Mouse (Mus musculus): ENCODE data around the gene Grid1.

The Grid1 gene

DNA sequence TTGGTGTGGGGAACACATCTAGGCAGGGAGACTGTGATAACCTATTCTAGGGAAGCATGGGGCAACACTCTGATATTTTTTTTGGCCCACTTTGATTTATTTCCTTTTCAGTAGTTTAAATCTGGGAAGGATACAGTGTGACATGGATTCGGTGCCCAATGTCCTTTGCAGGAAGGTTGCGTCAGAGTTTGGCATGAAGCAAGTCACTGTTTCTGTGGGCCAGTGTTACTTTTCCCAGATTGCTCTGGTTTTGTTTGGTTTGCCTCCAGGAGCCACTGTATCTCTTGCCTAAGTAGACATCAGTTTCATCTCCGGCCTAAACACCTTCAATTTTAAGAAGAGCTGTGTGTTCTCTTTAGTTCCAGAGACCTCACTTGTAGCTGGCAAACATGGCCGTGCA lies 399.1 kb downstream of the Grid1 start:
- in situ Hi-C loops (cut with MboI; ENCODE audit: low pct_unique_long_range_greater_than_20kb in 1 of 2, low sequenced_read_pairs in 2 of 2, unreplicated experiment in 1 of 2), result no loop called here

DNA sequence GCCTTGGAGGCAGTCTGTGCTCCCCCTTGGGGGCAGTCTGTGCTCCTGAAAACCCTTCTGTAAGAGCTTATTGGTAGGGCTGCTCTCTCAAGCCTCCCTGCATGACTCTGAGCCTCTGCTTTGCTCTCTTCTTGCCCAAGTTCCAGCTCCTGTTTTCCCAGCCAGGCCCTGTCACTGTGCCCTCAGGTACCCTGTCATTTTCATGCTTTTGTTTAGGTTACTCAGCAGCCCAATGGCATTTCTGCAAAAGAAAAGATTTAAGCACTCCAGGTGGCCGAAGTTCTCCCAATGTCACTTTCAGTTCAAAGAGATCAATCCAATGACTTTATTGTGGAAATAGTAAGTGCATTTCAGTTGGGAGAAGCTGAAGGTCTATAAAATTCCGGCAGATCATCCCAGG lies 402.3 kb downstream of the Grid1 start:
- in situ Hi-C loops (cut with MboI; ENCODE audit: low pct_unique_long_range_greater_than_20kb in 1 of 2, low sequenced_read_pairs in 2 of 2, unreplicated experiment in 1 of 2), result no loop called here

DNA sequence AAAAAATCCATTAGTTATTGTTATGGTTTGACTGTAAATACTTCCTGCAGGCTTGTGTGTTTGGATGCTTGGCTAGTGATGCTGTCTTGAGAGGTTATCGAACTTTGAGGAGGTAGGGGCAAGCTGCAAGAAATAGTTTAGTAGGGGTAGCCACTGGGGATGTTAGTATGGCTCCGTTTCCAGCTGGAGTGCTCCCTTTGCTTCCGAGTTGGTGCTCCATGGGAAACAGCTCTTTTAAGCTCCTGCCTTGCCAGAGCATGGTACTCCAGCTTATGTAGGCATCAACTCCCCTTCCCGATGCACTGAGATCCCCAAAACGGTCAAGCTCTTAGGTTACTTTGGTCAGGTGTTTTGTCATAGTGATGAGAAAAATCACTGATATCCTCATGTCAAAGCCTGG lies 407.7 kb downstream of the Grid1 start:
- in situ Hi-C loops (cut with MboI; ENCODE audit: low pct_unique_long_range_greater_than_20kb in 1 of 2, low sequenced_read_pairs in 2 of 2, unreplicated experiment in 1 of 2), result no loop called here

DNA sequence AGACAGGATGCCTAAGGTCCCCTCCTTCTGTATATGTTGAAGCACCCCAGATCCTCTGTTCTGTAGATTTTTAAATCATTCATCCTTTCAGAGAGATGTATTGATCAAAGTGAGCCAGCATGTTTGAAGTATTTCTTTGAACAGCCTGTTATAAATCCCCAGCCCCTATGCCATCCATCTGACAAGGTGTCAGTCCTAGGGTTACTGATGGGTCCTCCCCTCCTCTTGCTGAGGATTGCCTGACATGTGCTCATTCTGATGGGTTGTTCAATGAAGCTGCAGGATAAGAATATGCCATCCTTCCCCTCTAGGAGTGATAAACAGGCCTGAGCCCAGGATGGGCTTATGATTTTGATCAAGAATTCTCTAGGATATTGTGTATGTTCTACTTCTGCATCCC lies 411.5 kb downstream of the Grid1 start:
- in situ Hi-C loops (cut with MboI; ENCODE audit: low pct_unique_long_range_greater_than_20kb in 1 of 2, low sequenced_read_pairs in 2 of 2, unreplicated experiment in 1 of 2), result no loop called here

DNA sequence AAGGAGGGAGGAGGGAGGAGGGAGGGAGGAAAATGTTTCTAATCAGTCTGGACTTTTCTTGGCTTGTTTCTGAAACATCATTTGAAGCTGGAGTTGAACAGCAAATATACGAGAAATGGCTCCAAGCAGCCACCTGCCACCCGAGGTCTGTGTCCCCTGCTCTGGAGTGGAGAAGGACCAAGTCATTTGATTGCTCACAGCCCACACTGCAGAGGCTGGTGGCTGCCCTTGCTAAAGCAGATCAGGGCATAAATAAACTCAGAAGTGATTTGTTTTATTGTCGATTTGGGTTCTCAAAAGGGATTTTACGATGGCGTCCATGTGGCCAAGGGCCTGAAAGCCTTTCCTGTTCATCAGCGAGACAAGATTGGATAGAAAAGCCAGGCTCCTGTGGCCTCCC lies 423.0 kb downstream of the Grid1 start:
- in situ Hi-C loops (cut with MboI; ENCODE audit: low pct_unique_long_range_greater_than_20kb in 1 of 2, low sequenced_read_pairs in 2 of 2, unreplicated experiment in 1 of 2), result no loop called here

DNA sequence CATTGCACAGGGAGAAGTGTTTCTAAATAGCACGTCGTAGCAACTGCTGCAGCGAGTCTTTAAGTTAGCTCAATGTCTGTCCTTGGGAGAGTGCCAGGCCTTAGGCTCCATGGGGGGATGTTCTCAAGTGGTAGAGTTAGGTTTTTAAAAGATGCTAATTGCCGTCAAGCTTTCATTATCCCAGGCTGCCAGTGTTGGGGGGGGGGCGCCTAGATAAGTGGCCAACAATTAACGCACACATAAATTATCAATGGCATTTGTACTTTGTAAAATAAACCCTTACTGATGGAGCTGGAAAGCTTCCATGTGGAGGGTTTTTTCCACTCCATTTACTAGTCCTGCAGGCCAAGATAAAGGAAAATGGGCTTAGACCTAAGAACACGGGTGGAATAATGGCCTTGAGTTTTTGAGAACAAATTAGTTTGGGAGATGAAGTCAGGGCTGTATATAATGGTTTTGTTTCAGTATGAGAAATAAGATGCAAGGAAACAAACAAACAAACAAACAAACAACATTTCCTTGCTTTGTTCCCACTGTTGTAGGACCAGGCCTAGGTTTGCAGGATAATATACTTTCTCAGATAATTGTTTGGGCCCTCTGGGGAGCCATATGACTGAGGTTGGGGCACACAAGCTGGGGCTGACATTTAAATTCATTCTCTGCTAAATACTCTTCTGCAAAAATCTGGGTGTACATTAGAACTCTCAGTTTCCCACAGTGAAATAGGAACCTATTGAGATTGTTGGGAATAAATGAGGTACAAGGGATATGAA lies 425.1 kb downstream of the Grid1 start:
- in situ Hi-C loops (cut with MboI; ENCODE audit: low pct_unique_long_range_greater_than_20kb in 1 of 2, low sequenced_read_pairs in 2 of 2, unreplicated experiment in 1 of 2), result no loop called here

DNA sequence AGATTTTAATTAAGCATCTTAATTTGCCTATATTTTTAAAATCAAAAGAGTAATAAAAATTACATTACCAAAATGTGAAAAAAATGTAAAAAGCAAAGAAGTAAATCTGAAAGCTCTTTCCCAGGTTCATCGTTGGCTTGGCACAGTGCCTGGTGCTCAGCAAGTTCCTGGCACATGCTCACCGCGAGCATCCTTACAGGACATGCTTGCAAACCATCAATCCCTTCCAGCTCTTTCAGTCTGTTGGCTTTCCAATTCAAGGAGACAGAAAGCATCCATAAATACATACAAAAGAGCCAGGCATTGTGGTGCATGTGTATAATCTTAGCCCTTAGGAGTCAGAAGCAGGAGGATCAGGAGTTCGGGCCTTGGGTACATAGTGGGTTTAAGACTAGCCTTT lies 430.5 kb downstream of the Grid1 start:
- in situ Hi-C loops (cut with MboI; ENCODE audit: low pct_unique_long_range_greater_than_20kb in 1 of 2, low sequenced_read_pairs in 2 of 2, unreplicated experiment in 1 of 2), result no loop called here

DNA sequence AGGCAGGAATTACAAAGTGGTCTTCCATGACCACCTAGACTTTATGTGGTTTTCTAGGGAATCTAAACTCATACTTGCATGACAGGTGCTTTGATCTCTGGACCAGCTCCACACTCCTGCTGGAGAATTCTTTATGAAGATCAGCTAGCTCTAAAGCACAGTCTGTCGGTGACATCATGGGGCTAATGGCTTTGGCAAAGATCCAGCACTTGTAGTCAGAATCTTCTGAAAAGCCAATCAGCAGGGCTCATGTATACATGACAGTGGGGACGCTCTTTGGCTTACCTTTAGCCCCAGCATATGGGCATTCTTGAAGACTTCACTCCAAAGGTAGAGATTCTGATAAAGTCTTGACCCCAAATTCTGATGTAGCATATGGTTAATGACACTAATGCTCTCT lies 434.6 kb downstream of the Grid1 start:
- in situ Hi-C loops (cut with MboI; ENCODE audit: low pct_unique_long_range_greater_than_20kb in 1 of 2, low sequenced_read_pairs in 2 of 2, unreplicated experiment in 1 of 2), result no loop called here

DNA sequence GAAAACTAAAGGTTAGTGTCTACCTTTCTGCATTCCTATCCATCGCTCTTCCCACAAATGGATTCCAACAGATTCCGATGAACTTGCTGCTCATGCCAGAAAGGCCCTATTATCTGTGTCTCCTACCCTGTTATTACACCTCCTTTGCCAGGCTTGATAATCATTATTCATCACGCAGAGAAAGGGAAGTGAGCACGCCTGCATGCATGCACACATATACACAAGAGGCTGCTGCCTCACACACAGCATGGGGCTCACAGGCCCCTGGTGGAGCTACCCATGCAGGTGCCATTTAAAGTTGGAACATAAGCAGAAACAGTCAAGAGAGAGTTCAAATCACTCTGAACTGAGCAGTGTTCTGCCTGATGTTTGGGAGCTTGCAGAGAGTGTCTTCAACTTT lies 450.4 kb downstream of the Grid1 start:
- in situ Hi-C loops (cut with MboI; ENCODE audit: low pct_unique_long_range_greater_than_20kb in 1 of 2, low sequenced_read_pairs in 2 of 2, unreplicated experiment in 1 of 2), result no loop called here

DNA sequence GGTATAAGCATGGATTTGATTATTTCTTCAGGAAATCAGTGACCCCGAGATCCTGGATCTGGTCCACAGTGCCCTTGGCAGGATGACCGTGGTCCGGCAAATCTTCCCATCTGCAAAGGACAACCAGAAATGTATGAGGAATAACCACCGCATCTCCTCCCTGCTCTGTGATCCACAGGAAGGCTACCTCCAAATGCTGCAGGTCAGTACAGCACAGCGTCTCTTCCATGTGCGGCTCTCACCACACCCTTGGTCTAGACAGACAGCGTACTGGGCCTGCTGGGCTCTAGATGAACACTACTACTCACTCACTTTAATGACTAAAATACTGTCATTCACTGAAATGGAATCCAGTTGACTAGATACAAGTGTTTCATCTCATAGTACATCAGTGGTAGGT lies 489.3 kb downstream of the Grid1 start:
- in situ Hi-C loops (cut with MboI; ENCODE audit: low pct_unique_long_range_greater_than_20kb in 1 of 2, low sequenced_read_pairs in 2 of 2, unreplicated experiment in 1 of 2), result no loop called here

DNA sequence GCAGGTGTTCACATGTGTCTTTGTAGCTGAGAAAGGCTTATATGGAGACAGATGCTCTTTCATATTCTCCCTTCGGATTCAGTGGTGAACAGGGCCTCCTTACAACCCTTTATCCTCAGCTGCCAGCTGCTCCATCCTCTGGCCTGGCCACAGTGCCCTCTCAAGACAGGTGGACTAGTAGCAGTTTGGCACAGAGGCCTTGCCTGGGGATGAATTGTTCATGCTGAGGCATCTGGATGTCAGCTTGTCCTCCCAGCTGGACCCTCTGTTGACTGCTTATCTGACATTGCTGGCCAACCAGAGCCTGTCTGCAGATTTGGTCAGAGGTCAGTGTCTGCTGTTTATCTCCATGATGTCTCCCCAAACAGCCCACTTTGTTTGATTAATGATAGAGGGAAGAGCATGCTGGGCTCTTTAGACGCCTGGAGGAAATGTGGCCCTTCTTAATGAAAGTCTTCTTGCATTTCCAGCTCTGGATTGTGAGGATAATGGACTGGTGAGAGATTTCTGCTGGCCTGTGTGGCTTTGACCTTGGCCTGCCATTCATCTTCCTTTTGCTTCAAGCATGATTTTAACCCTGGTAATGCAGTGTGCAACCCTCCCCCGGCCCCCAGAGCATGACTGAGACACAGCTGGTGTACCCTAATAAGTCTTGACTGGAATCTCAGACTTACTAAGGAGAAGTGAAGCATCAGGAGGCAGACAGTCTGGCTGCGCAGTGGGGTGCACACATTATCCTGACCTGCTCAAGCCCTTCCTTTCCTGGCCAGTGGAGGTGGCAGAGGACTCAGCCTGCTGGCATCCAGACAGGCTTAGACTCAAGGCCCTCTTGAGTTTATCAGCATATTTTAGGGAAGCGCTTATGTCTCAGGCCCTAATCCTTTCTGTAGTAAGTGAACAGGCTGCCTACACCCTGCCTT lies 493.7 kb downstream of the Grid1 start:
- in situ Hi-C loops (cut with MboI; ENCODE audit: low pct_unique_long_range_greater_than_20kb in 1 of 2, low sequenced_read_pairs in 2 of 2, unreplicated experiment in 1 of 2), result no loop called here

DNA sequence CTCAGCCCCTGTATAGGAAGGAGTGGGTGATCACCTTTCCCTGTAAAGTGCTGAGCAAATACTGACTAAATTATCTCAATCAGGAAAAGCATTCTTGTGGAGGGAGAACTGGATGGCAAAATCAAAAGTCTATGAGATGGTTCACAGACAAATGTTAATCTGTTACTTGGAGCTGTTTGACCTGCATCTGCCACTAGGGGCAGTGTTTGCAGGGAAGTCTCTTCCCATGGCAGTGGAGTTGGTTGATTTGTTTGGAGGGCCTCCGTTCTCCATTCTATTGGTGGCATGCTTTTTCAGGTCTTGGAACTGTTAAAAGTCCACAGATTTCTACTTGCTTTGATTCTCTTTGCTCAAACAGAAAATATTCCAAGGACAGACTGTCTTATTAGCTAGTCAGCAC lies 506.4 kb downstream of the Grid1 start:
- in situ Hi-C loops (cut with MboI; ENCODE audit: low pct_unique_long_range_greater_than_20kb in 1 of 2, low sequenced_read_pairs in 2 of 2, unreplicated experiment in 1 of 2), result no loop called here

DNA sequence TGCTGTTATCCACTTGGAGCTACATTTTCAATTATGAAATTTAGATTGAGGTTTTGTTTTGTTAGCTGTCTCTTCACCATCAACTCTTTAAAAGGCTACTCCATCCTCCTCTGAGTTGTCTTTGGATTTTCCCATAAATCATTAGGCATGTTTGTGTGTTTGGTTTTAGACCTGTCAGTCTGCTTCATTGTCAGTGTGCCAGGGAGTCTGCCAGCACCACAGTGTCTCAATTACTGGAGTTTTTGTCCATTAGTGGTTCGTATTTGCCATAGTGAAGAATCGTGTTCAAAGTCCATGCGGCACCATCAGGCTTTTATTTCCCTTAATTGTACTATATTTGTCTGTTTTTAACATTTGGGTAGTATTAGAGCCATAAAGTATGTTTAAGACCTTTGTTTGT lies 516.7 kb downstream of the Grid1 start:
- in situ Hi-C loops (cut with MboI; ENCODE audit: low pct_unique_long_range_greater_than_20kb in 1 of 2, low sequenced_read_pairs in 2 of 2, unreplicated experiment in 1 of 2), result no loop called here

DNA sequence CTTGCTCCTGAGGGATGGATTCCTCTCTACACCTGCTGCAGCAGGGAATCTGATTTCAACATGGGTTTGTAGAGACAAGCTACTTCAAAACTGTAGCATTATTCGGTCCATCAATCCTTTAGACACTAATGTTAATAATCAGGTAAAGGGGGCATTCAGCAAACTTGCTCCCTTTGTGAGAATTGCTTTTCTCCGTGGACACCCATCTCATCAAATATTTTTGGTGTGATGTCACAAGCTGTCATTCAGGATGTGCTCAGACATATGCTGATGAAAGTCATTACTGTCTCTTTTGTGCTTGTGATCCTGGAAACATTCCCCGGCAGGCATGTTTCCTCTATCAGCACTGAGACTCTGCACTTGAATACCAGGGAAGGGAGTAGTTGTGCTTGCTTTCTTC lies 536.1 kb downstream of the Grid1 start:
- in situ Hi-C loops (cut with MboI; ENCODE audit: low pct_unique_long_range_greater_than_20kb in 1 of 2, low sequenced_read_pairs in 2 of 2, unreplicated experiment in 1 of 2), result loop anchor here in 1 of 2 experiments (25.0 kb wide), 1 partner anchor 1231 kb away; no protein-coding TSS in a partner anchor

DNA sequence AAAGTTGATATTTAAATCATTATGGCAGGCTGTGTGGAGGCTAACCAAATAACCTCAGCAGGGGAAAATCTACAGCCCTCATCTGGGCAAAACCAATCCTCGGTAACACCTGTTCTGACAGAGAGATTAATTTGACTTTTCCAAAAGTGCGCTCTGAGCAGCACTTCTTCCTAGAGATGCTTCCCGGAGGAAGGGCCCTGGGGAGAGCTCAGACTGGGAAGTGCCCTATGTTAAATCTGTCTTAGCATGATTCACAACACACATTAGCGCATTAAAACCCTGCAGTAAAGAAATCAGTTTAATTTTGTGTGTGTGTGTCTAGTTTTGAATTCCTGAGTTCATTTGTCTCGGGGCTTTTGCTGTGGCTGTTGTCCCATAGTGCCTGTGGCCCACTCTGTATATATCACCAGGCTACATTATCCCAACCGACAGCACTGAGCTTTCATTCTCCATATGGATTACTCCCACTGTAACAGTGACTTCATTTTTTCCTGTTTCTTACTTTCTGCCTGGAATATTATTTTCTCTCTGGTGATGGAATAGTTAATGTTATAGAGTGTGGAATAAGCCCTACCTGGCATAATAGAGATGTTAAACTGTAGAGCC lies 536.7 kb downstream of the Grid1 start:
- in situ Hi-C loops (cut with MboI; ENCODE audit: low pct_unique_long_range_greater_than_20kb in 1 of 2, low sequenced_read_pairs in 2 of 2, unreplicated experiment in 1 of 2), result loop anchor here in 1 of 2 experiments (25.0 kb wide), 1 partner anchor 1231 kb away; no protein-coding TSS in a partner anchor

DNA sequence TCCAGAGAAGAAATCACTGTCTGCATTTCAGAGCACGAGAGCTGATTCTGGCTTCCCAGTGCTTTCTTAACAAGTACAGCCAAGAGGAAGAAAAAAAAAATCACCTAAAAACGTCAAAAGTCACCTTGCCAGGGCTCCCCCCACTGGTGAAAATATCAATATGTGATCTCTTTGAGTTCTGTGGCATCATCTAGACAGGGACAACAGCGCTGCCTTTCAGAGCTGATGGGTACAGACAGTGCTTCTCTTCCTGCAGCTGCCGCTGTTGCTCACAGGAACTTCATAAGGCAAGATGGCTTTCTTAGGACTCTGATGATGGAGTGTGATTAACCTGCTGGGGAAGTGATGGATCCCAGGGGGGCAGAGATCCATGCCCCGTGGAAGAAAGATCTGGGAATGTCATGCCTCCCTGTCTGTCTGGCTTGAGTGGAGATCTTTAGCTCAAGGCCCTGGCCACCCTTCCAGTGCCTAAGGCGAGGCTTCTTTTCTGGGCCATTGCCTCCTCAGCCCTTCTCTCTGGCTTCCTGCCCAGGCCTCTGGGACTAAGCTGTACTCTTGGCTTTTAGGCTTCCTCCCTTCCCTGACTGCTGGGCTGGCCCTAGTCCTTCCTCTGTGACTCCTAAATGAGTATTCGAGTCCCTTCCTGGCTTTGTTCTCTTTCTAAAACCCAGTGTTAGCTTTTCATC lies 538.4 kb downstream of the Grid1 start:
- in situ Hi-C loops (cut with MboI; ENCODE audit: low pct_unique_long_range_greater_than_20kb in 1 of 2, low sequenced_read_pairs in 2 of 2, unreplicated experiment in 1 of 2), result loop anchor here in 1 of 2 experiments (25.0 kb wide), 1 partner anchor 1229 kb away; no protein-coding TSS in a partner anchor

DNA sequence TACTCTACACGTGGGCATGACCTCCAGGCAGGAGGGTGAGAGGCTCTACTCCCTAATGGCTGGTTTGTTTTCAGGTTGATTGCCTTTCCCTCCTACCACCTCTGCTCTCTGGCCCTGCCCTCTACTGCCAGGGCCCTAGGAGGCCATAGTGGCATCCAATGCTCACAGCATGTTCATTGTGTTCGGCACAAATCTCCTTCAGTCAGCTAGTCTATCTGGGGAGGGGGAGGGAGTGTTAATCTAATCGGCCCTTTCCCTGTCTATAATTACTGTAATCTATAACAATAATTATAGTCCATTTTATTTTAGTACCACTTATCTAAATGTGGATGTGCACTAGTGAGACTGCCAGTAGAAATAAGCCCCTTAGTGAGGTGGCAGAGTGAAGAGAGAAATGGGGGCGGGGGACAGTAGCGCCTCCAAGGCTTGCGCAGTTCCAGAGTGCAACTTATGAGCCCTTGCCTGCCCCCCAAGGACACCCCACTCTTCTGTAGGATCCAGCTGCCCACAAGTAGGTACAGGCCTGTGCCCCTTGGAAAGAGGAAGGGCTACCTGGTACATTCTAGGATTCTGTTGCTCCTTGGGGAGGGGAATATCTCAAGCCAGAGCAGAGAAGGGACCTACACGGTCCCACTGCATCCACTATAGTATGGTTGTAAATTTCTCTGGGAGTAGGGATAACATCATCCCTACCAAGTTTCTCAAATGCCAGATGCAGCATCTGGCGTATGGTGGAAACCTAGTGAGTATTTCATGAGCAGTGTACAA lies 545.5 kb downstream of the Grid1 start:
- in situ Hi-C loops (cut with MboI; ENCODE audit: low pct_unique_long_range_greater_than_20kb in 1 of 2, low sequenced_read_pairs in 2 of 2, unreplicated experiment in 1 of 2), result loop anchor here in 1 of 2 experiments (25.0 kb wide), 1 partner anchor 1222 kb away; no protein-coding TSS in a partner anchor

DNA sequence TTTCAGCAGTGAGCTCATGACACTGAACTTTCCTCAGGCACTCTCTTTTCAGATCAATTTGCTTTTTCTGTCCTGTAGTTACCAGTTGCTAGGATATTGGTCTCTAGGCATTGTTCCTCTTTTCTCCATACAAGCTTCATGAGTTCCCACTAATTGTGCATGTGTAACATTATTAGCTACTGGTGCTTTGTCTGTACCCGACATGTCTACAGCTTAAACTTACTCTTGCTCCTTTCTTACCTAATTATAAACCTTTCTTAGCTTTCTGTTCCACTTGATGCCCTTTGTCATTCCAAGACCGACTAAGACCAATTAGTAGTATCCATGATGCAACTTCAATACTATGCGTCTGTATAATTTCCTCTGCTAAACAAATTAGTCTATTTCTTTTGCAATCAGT lies 554.5 kb downstream of the Grid1 start:
- in situ Hi-C loops (cut with MboI; ENCODE audit: low pct_unique_long_range_greater_than_20kb in 1 of 2, low sequenced_read_pairs in 2 of 2, unreplicated experiment in 1 of 2), result loop anchor here in 1 of 2 experiments (25.0 kb wide), 1 partner anchor 1213 kb away; no protein-coding TSS in a partner anchor
